ENCODE assay signal across 13 mouse cellular contexts in the genomic region with DNA sequence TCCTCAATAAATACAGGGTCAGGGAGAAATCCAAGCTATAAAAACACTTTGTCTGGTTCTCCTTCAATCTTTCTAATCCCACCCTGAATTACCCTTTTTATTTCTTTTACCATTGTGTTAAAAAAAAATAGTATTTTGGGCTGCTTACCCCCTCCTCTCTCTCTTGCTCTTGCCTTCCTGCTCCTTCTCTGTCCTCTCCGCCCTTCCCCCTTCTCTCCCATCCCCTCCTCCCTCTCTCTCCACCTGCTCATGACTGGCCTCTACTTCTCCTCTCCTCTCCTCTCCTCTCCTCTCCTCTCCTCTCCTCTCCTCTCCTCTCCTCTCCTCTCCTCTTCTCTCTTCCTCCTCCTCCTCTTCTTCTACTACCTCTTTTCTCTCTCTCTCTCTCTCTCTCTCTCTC.
"Had no signal": no experiment of that assay in that cellular context is flagged by ENCODE, and none has a peak within 500 bp of the region (broad histone marks: within the 10 kb centered on the region; RNA-seq: fewer than 3 reads in every experiment).

No protein-coding gene starts in this region.

- H3K4me2 ChIP-seq: kidney, embryonic 15.5 days; liver, embryonic 13.5 days; midbrain, embryonic 11.5 days had no signal

- DNase-seq: kidney, postnatal 10 days; kidney, postnatal 4 days; layer of hippocampus, adult 9-11 months; layer of hippocampus, postnatal 36 days; liver, embryonic 13.5 days; lung, adult 2 months; lung, postnatal 14 days; lung, postnatal 4 days; midbrain, embryonic 14.5 days; thymus, postnatal 25 days had no signal

- H3K9ac ChIP-seq: kidney, embryonic 15.5 days; liver, embryonic 13.5 days had no signal

- H3K4me3 ChIP-seq: kidney, embryonic 15.5 days; left cerebral cortex, adult 2 months; liver, embryonic 13.5 days had no signal

- H3K27ac ChIP-seq: kidney, embryonic 15.5 days; left cerebral cortex, adult 2 months; liver, embryonic 13.5 days had no signal

- H3K36me3 ChIP-seq: kidney, embryonic 15.5 days; liver, embryonic 13.5 days had no signal

- H3K9me3 ChIP-seq: kidney, embryonic 15.5 days; liver, embryonic 13.5 days had no signal
